Mouse (Mus musculus) kidney, postnatal 0 days (tissue): Measurements from ENCODE around the gene AY761185. TPM values are rescaled to one million over a fixed set of nuclear protein-coding genes. Genes with fewer than 3 reads are reported as not detected.
"Not testable (repeated sequence)": the region's sequence is repeated elsewhere in the genome, so short reads cannot be mapped to it uniquely, and the experiment has no call there.

Source experiments
- ATAC-seq: fragments of 200-750 bp; cut with Nextera tagmentation; replicated peaks from 2 replicates; pipeline ENCODE4 v1.8.0; 2017; ENCODE audit warnings: low read depth, moderate number of reproducible peaks, moderate TSS enrichment, moderate library complexity; ENCODE audit not compliant: low FRiP score
- DNase-seq: peaks from one replicate; pipeline ENCODE4 v3.0.0-alpha.2; 2016; ENCODE audit warnings: low spot score
- H3K27ac ChIP-seq: fragments of 300-500 bp; sonication (generic); 2 replicates; pipeline ENCODE4 v1.5.1; 2014; ENCODE audit warnings: mild to moderate bottlenecking
- H3K27me3 ChIP-seq: fragments of 300-500 bp; sonication (generic); 2 replicates; pipeline ENCODE4 v1.6.1; 2014; ENCODE audit warnings: low read length, mixed read lengths; ENCODE audit not compliant: insufficient read depth
- H3K36me3 ChIP-seq: fragments of 300-500 bp; sonication (generic); 2 replicates; pipeline ENCODE4 v1.6.1; 2014; ENCODE audit warnings: low read length, mixed read lengths; ENCODE audit not compliant: insufficient read depth
- H3K4me1 ChIP-seq: fragments of 300-500 bp; sonication (generic); replicated peaks from 2 replicates; pipeline ENCODE4 v1.6.1; 2014; ENCODE audit warnings: antibody characterized with exemption, low read length, mixed read lengths; ENCODE audit not compliant: insufficient read depth
- H3K4me2 ChIP-seq: fragments of 300-500 bp; sonication (generic); 2 replicates; pipeline ENCODE4 v1.6.1; 2014; ENCODE audit warnings: mild to moderate bottlenecking, low read length, moderate library complexity, mixed read lengths
- H3K4me3 ChIP-seq: fragments of 300-500 bp; sonication (generic); replicated peaks from 2 replicates; pipeline ENCODE4 v1.5.1; 2014; ENCODE audit warnings: low read depth, low read length
- H3K9ac ChIP-seq: fragments of 300-500 bp; sonication (generic); 2 replicates; pipeline ENCODE4 v1.6.1; 2014; ENCODE audit warnings: low read depth, low read length
- H3K9me3 ChIP-seq: fragments of 300-500 bp; sonication (generic); replicated peaks from 2 replicates; pipeline ENCODE4 v1.6.1; 2016; ENCODE audit warnings: low read length, inconsistent platforms, mixed read lengths
- CTCF ChIP-seq: IDR thresholded peaks from 2 replicates; pipeline ENCODE4 v1.5.1; 2016; ENCODE audit warnings: antibody characterized with exemption, low read depth, mild to moderate bottlenecking, moderate library complexity
- WGBS: fragments of 180-500 bp; shearing (Covaris S2); extraction: QIAGEN DNeasy Blood & Tissue Kit; methylation state at CpG from one replicate; pipeline ENCODE4 v1.1.7; 2014; 5-methylcytosine and 5-hydroxymethylcytosine counted together
- polyA plus RNA-seq: library from polyadenylated mRNA; unstranded; fragments of >200 nt; fragmentation: Nextera tagmentation; extraction: Ambion mirVana; gene quantifications from 2 replicates; pipeline ENCODE4 v1.2.1, GENCODE M21; 2015

Gene AY761185
- not detected in 2 replicates for polyA plus RNA-seq

GRCm38 (mm10) chr8:20944610-20945009, at the start of gene AY761185:
AY761185 (minus strand) TSS chr8:20944710.
- Histone ChIP-seq H3K36me3 (no peaks in the 10 kb centered on the region), H3K4me1 (no peaks in the 10 kb centered on the region), H3K27ac (no peak within 1 kb of the TSS), H3K9me3 (0 out of 2 replicates have a peak, but pooled peaks cover 3% of the 10 kb centered on the region), H3K4me3 (no peak within 1 kb of the TSS), H3K4me2 (no peak within 1 kb of the TSS), H3K27me3 (no peaks in the 10 kb centered on the region), H3K9ac (no peak within 1 kb of the TSS)
- no peak for DNase-seq
- 78% methylated on average over 3 of the region's 3 CpGs for WGBS
- TF ChIP-seq CTCF, result no peak
- ATAC-seq, result no peak

GRCm38 (mm10) chr8:20994042-20994441, 49.5 kb upstream of the AY761185 start:
- H3K4me3 ChIP-seq, DNase-seq, H3K27me3 ChIP-seq, H3K4me2 ChIP-seq, H3K36me3 ChIP-seq, H3K9me3 ChIP-seq, H3K4me1 ChIP-seq, H3K9ac ChIP-seq, H3K27ac ChIP-seq, ATAC-seq: not testable (repeated sequence)

GRCm38 (mm10) chr8:20979846-20980245, 35.3 kb upstream of the AY761185 start:
- H3K4me1 ChIP-seq, result no peaks in the 10 kb centered on the region
- no peak for ATAC-seq
- WGBS, result 47% methylated on average over 1 of the region's 1 CpGs

GRCm38 (mm10) chr8:20964531-20964930, 20.0 kb upstream of the AY761185 start:
- no peaks in the 10 kb centered on the region for H3K27me3 ChIP-seq
- no peak overlapping the region for H3K9ac ChIP-seq
- H3K4me1 ChIP-seq, result no peaks in the 10 kb centered on the region
- no peak overlapping the region for H3K4me2 ChIP-seq
- H3K4me3 ChIP-seq, result no peak overlapping the region
- no peak for TF ChIP-seq CTCF
- WGBS, result 81% methylated on average over 2 of the region's 2 CpGs
- no peak for ATAC-seq
- H3K9me3 ChIP-seq, result no peaks in the 10 kb centered on the region
- H3K27ac ChIP-seq, result no peak overlapping the region
- no peaks in the 10 kb centered on the region for H3K36me3 ChIP-seq
- no peak for DNase-seq

More at GRCm38 (mm10) chr8:20979846-20980245, 35.3 kb upstream of the AY761185 start:
- no peak overlapping the region for H3K4me3 ChIP-seq
- no peaks in the 10 kb centered on the region for H3K36me3 ChIP-seq
- TF ChIP-seq CTCF, result no peak
- no peak for DNase-seq
- H3K9me3 ChIP-seq, result no peaks in the 10 kb centered on the region
- no peak overlapping the region for H3K9ac ChIP-seq
- no peak overlapping the region for H3K4me2 ChIP-seq
- H3K27ac ChIP-seq, result no peak overlapping the region
- H3K27me3 ChIP-seq, result no peaks in the 10 kb centered on the region

GRCm38 (mm10) chr8:20921971-20922370, 22.5 kb downstream of the AY761185 start, which contains the start of gene Gm6040:
Gm6040 (minus strand) TSS chr8:20922071.
- Histone ChIP-seq H3K9me3 (no peaks in the 10 kb centered on the region), H3K9ac (no peak within 1 kb of the TSS), H3K27me3 (no peaks in the 10 kb centered on the region), H3K27ac (no peak within 1 kb of the TSS), H3K4me2 (no peak within 1 kb of the TSS), H3K4me3 (no peak within 1 kb of the TSS), H3K4me1 (no peaks in the 10 kb centered on the region), H3K36me3 (no peaks in the 10 kb centered on the region)
- TF ChIP-seq CTCF, result no peak
- DNase-seq, result no peak
- WGBS, result 72% methylated on average over 3 of the region's 3 CpGs
- ATAC-seq, result no peak

- H3K4me1 ChIP-seq, result no peaks in the 10 kb centered on the region
- no peaks in the 10 kb centered on the region for H3K36me3 ChIP-seq
- no peak overlapping the region for H3K4me2 ChIP-seq
- no peaks in the 10 kb centered on the region for H3K27me3 ChIP-seq
- no peak for DNase-seq
- ATAC-seq, result no peak
- 82% methylated on average over 1 of the region's 1 CpGs for WGBS
- no peak for TF ChIP-seq CTCF
- no peak overlapping the region for H3K9ac ChIP-seq
- H3K27ac ChIP-seq, result no peak overlapping the region
- no peak overlapping the region for H3K4me3 ChIP-seq
- no peaks in the 10 kb centered on the region; the same call in none of the 2 replicates for H3K9me3 ChIP-seq
Measured at GRCm38 (mm10) chr8:20912288-20912687, 32.2 kb downstream of the AY761185 start.

GRCm38 (mm10) chr8:20908256-20908655, 36.3 kb downstream of the AY761185 start:
- no peak overlapping the region for H3K9ac ChIP-seq
- H3K4me3 ChIP-seq, result no peak overlapping the region
- TF ChIP-seq CTCF, result no peak
- H3K27me3 ChIP-seq, result no peaks in the 10 kb centered on the region
- H3K9me3 ChIP-seq, result no peaks in the 10 kb centered on the region; the same call in 1 of the 2 replicates
- H3K27ac ChIP-seq, result no peak overlapping the region
- 66% methylated on average over 2 of the region's 2 CpGs for WGBS
- H3K36me3 ChIP-seq, result no peaks in the 10 kb centered on the region
- ATAC-seq (no peak), DNase-seq (no peak)
- H3K4me2 ChIP-seq, result no peak overlapping the region
- no peaks in the 10 kb centered on the region for H3K4me1 ChIP-seq
